Mouse (Mus musculus) T-cell, adult 2 months (primary cell): Measurements from ENCODE around the gene Unc45a.

Experiments
- DNase-seq: peaks from one replicate; pipeline ENCODE4 v3.0.0; 2022; ENCODE audit warnings: low spot score

Unc45a gene

DNA sequence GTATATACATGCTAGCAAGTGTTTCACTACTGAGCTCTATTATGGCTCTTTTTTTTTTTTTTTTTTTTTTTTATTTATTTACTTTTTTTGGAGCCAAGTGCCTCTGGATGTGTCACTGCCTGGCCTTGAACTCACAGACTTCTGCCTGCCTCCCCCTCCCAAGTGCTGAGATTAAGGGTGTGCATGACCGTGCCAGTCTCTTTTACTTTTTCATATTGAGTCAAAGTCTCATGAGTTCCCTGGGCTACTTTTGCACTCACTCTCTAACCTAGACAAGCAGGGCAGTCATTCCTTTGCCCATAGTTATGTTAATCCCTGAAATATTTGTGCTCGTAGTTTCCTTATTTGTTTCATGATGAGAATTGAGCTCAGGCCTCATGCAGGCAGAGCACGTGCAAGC lies 59.2 kb downstream of the Unc45a start:
- DNase-seq, result no peak

DNA sequence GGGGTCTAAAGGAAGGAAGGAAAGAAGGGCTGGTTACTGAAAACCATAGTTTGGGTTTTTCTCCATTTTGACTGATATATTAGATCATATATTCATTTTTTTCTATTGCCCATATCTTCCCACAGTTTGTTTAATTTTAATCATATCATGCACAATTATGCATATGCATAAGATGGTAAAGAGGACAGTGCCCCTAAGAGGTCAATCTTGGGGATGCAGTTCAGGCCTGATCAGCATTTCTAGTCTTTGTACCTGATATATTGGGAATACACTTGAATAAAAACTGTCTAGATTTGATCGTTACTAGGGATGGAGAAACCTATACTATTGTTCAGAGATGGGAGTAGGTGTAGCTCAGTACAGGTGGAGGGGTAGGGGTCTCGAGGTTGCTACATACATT lies 59.8 kb downstream of the Unc45a start:
- DNase-seq, result no peak

DNA sequence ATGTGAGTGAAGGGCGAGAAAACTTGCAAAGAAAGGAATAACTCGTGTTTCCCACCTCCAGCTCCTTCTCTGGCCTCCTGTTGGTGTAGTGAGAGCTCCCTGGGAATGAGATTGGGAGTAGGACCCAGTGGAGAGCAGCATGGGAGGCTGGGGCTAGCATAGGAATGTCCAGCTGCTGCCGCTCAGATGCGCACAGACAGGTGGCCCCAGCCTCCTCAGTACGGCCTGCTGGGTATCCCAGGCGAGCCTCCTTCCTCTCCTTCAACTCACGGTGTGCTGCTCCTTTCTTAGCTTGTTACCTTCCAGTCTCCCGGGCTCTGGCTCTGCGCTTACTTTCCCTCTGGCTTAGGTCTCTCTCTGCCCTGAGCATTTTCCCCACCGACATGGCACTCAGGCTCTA lies 60.8 kb downstream of the Unc45a start:
- DNase-seq, result no peak

DNA sequence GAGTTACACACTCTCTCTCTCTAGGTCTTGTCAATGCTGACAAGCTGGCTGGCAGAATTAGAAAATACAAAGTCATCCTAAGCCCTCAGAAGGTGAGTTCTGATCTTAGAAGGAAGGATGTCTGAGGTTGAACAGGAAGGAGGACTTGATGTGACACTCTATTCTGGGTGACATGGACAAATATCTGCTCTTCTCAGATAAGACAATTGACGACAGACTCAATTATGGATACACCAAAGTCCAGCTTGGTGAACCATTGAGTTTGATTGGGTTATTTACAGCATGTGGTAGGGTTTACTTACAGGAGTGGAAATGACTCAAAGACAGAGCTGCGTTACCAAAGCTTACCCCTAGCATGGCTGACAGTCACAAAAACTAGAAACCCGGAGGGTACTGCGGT lies 64.4 kb downstream of the Unc45a start:
- no peak for DNase-seq
